Mouse (Mus musculus): ENCODE results near the gene Rps5. TPM values are rescaled to one million over a fixed set of nuclear protein-coding genes. Genes with fewer than 3 reads are reported as not detected.

Rps5 gene
- 722 and 906 TPM in 2 replicates for polyA plus RNA-seq (2012; rRNA removed)

GRCm38 (mm10) chr7:12921705-12922465, at the start of gene Rps5:
Gene Rps5 (plus strand): TSS chr7:12922290.

GRCm38 (mm10) chr7:12880911-12881660, 41.0 kb upstream of the Rps5 start, which contains the start of gene Zfp128:
Gene Zfp128 (plus strand): TSS chr7:12881177.

GRCm38 (mm10) chr7:12897655-12898410, 24.3 kb upstream of the Rps5 start, which contains the start of gene Zscan22:
Gene Zscan22 (plus strand): TSS chr7:12897815.

GRCm38 (mm10) chr7:12927191-12927680, 5.1 kb downstream of the Rps5 start, which contains the start of gene Rnf225:
Gene Rnf225 (plus strand): TSS chr7:12927416.

GRCm38 (mm10) chr7:12965678-12966091, 43.6 kb downstream of the Rps5 start, which contains the start of gene Zfp324:
Gene Zfp324 (plus strand): TSS chr7:12965838.

Other genes starting within 250 kb of the Rps5 start
- gene Vmn2r55, start 237.3 kb upstream of the Rps5 start, polyA plus RNA-seq (2012; rRNA removed): not detected in 2 replicates
- not detected in 2 replicates for gene Vmn2r56, start 187.3 kb upstream of the Rps5 start, polyA plus RNA-seq (2012; rRNA removed)
- 0.01 and 0.14 TPM in 2 replicates for gene Zscan18, start 118.7 kb upstream of the Rps5 start, polyA plus RNA-seq (2012; rRNA removed)
- gene Zfp329, start 103.4 kb upstream of the Rps5 start, polyA plus RNA-seq (2012; rRNA removed): 0.03 and 0.14 TPM in 2 replicates
- 3.0 and 4.1 TPM in 2 replicates for gene Zfp110, start 87.5 kb upstream of the Rps5 start, polyA plus RNA-seq (2012; rRNA removed)
- gene Zfp128, start 41.1 kb upstream of the Rps5 start, polyA plus RNA-seq (2012; rRNA removed): 0.08 and 0.09 TPM in 2 replicates
- gene Zscan22, start 24.5 kb upstream of the Rps5 start, polyA plus RNA-seq (2012; rRNA removed): 3.3 and 4.5 TPM in 2 replicates
- 4.4 and 15.1 TPM in 2 replicates for gene Rnf225, start 5.1 kb downstream of the Rps5 start, polyA plus RNA-seq (2012; rRNA removed)
- 2.7 and 3.2 TPM in 2 replicates for gene Zfp324, start 43.5 kb downstream of the Rps5 start, polyA plus RNA-seq (2012; rRNA removed)
- gene Zfp446, start 55.6 kb downstream of the Rps5 start, polyA plus RNA-seq (2012; rRNA removed): 1.7 and 2.2 TPM in 2 replicates
- 0.25 and 0.30 TPM in 2 replicates for gene Slc27a5, start 75.9 kb downstream of the Rps5 start, polyA plus RNA-seq (2012; rRNA removed)
- 112 and 127 TPM in 2 replicates for gene Trim28, start 76.8 kb downstream of the Rps5 start, polyA plus RNA-seq (2012; rRNA removed)
- gene Zbtb45, start 87.7 kb downstream of the Rps5 start, polyA plus RNA-seq (2012; rRNA removed): 13.1 and 16.8 TPM in 2 replicates
- 26.8 and 30.0 TPM in 2 replicates for gene Chmp2a, start 112.5 kb downstream of the Rps5 start, polyA plus RNA-seq (2012; rRNA removed)
- gene Ube2m, start 116.0 kb downstream of the Rps5 start, polyA plus RNA-seq (2012; rRNA removed): 50.8 and 68.7 TPM in 2 replicates
- gene Mzf1, start 132.5 kb downstream of the Rps5 start, polyA plus RNA-seq (2012; rRNA removed): 0.90 and 1.4 TPM in 2 replicates
- gene Vmn1r85, start 172.9 kb downstream of the Rps5 start, polyA plus RNA-seq (2012; rRNA removed): not detected in 2 replicates
- not detected in 2 replicates for gene Vmn1r86, start 197.6 kb downstream of the Rps5 start, polyA plus RNA-seq (2012; rRNA removed)
- gene Vmn1r87, start 217.9 kb downstream of the Rps5 start, polyA plus RNA-seq (2012; rRNA removed): not detected in 2 replicates
- not detected in 2 replicates for gene Vmn1r88, start 237.3 kb downstream of the Rps5 start, polyA plus RNA-seq (2012; rRNA removed)